Mouse (Mus musculus) midbrain, embryonic 11.5 days (tissue): ENCODE measurements at regions not wholly inside any gene's neighbourhood (a gene's known extent, or its start where the extent isn't known, plus 50 kb on each side); places are given as distances from the start of the nearest gene placed in this dataset.
"Not testable (repeated sequence)": the region's sequence is repeated elsewhere in the genome, so short reads cannot be mapped to it uniquely, and the experiment has no call there.

ENCODE experiments used
- ATAC-seq: fragments of 200-750 bp; cut with Nextera tagmentation; 2 replicates; pipeline ENCODE4 v1.8.0; 2017; ENCODE audit warnings: moderate TSS enrichment, moderate library complexity; ENCODE audit not compliant: low FRiP score
- DNase-seq: peaks from one replicate; pipeline ENCODE4 v3.0.0; 2015; ENCODE audit warnings: low spot score; ENCODE audit errors: missing footprints
- H3K27ac ChIP-seq: fragments of 300-500 bp; sonication (generic); 2 replicates; pipeline ENCODE4 v1.5.1; 2014; ENCODE audit warnings: low read depth, low read length
- H3K27me3 ChIP-seq: fragments of 300-500 bp; sonication (generic); 2 replicates; pipeline ENCODE4 v1.6.1; 2014; ENCODE audit warnings: mild to moderate bottlenecking, low read length, moderate library complexity, mixed read lengths; ENCODE audit not compliant: control insufficient read depth, insufficient read depth
- H3K36me3 ChIP-seq: fragments of 300-500 bp; sonication (generic); 2 replicates; pipeline ENCODE4 v1.6.1; 2014; ENCODE audit warnings: mild to moderate bottlenecking, low read length, moderate library complexity, mixed read lengths; ENCODE audit not compliant: control insufficient read depth, insufficient read depth
- H3K4me1 ChIP-seq: fragments of 300-500 bp; sonication (generic); 2 replicates; pipeline ENCODE4 v1.6.1; 2014; ENCODE audit warnings: low read length; ENCODE audit not compliant: control insufficient read depth, insufficient read depth
- H3K4me2 ChIP-seq: fragments of 300-500 bp; sonication (generic); 2 replicates; pipeline ENCODE4 v1.6.1; 2014; ENCODE audit warnings: mild to moderate bottlenecking, moderate library complexity
- H3K4me3 ChIP-seq: fragments of 300-500 bp; sonication (generic); 2 replicates; pipeline ENCODE4 v1.5.1; 2014; ENCODE audit warnings: low read depth, low read length
- H3K9ac ChIP-seq: fragments of 300-500 bp; sonication (generic); 2 replicates; pipeline ENCODE4 v1.6.1; 2014; ENCODE audit warnings: low read length
- H3K9me3 ChIP-seq: fragments of 300-500 bp; sonication (generic); 2 replicates; pipeline ENCODE4 v1.6.1; 2016; ENCODE audit warnings: low read length; ENCODE audit not compliant: control insufficient read depth
- WGBS: fragments of 180-500 bp; shearing (Covaris S2); extraction: QIAGEN DNeasy Blood & Tissue Kit; methylation state at CpG from one replicate; pipeline ENCODE4 v1.1.7; 2014; 5-methylcytosine and 5-hydroxymethylcytosine counted together

DNA sequence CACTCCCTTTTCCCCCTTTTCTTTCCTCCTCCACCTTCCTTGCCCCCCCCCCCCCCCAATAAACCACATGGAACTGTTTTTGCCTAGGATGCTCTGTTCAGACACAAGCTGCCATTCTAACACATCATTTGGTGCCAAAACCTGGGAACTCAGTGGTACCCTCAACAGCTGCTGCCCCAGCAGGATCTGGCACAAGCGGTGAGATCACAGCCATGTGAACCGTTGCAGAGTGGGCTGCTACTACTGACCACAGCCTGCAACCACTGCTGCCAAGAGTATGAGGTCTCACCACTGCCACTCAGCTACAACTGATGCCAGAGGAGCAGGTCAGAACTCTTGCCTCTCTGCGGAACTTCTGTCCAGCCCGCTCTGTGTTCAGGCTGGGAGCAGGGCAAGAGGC, 206.2 kb downstream of the Pcsk1 start:
- 91% methylated on average over 4 of the region's 4 CpGs for WGBS
- no peak for ATAC-seq

DNA sequence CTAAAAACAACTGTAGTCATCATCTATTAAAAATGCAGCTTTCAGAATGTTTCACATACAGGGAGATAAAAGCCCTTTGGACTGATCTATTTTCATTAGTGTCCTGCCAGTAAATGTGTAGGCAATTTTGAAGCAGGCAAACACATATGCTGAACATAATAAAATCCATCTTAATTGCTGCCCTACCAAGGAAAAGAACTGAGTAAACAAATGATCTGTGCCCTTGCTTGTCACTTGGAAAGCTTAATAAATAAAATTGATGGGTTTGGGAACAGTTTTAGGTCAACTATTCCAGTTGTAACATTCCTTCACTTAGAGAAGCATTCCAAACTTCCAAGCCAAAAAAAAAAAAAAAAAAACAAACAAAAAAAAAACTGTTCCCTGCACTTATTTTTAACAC, 230.2 kb downstream of the Pcsk1 start:
- Histone ChIP-seq H3K4me1 (no peaks in the 10 kb centered on the region), H3K9ac (no peak overlapping the region), H3K4me3 (no peak overlapping the region), H3K27ac (no peak overlapping the region), H3K27me3 (no peaks in the 10 kb centered on the region), H3K4me2 (no peak overlapping the region), H3K9me3 (no peaks in the 10 kb centered on the region), H3K36me3 (no peaks in the 10 kb centered on the region)
- no peak for ATAC-seq
- no peak for DNase-seq

More for the DNA sequence above, 206.2 kb downstream of the Pcsk1 start:
- Histone ChIP-seq H3K4me2 (no peak overlapping the region), H3K36me3 (no peaks in the 10 kb centered on the region), H3K4me3 (no peak overlapping the region), H3K27ac (no peak overlapping the region), H3K27me3 (no peaks in the 10 kb centered on the region), H3K9me3 (no peaks in the 10 kb centered on the region), H3K9ac (no peak overlapping the region), H3K4me1 (no peaks in the 10 kb centered on the region)
- no peak for DNase-seq

DNA sequence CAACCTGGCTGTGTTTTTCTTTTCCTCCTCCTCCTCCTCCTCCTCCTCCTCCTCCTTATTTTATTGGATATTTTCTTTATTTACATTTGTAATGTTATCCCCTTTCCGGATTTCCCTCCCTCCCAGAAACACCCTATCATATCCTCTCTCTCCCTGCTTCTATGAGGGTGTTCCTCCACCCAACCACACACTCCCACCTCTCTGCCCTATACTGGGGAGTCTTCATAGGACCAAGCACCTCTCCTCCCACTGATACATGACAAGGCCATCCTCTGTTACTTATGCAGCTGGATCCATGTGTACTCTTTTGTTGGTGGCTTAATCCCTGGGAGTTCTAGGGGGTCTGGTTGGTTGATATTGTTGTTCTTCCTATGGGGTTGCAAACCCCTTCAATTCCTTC, 230.6 kb downstream of the Pcsk1 start:
- 67% methylated on average over 1 of the region's 1 CpGs for WGBS
- no peak for ATAC-seq
- no peaks in the 10 kb centered on the region for H3K36me3 ChIP-seq

DNA sequence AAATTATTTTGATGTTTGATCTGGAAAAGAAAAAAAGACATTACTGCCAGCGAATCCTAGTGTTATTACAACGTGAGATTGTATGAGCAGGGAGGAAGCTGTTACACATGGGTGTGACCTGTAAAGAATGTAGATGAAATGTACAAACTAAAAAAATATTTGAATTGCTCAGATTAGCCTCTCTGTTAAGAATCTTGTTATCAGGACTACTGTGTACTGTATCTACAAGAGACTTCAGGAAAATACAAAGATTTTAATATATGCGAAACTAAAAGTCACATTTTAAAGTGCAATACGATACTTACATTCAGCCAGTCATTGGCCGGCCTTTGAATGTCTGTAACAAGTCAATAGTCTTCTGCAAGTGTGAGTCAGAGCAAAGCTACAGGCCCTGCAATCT, 247.4 kb downstream of the Pcsk1 start:
- WGBS: 94% methylated on average over 5 of the region's 5 CpGs
- Histone ChIP-seq H3K4me3 (no peak overlapping the region), H3K9ac (no peak overlapping the region), H3K9me3 (no peaks in the 10 kb centered on the region), H3K27ac (no peak overlapping the region), H3K4me2 (no peak overlapping the region), H3K4me1 (no peaks in the 10 kb centered on the region), H3K36me3 (no peaks in the 10 kb centered on the region), H3K27me3 (no peaks in the 10 kb centered on the region)
- DNase-seq (no peak), ATAC-seq (no peak)

More for the DNA sequence above, 230.6 kb downstream of the Pcsk1 start:
- H3K27ac ChIP-seq: no peak overlapping the region
- no peaks in the 10 kb centered on the region for H3K4me1 ChIP-seq
- H3K27me3 ChIP-seq: no peaks in the 10 kb centered on the region
- no peak overlapping the region for H3K4me2 ChIP-seq
- H3K9ac ChIP-seq: no peak overlapping the region
- no peaks in the 10 kb centered on the region for H3K9me3 ChIP-seq
- no peak overlapping the region for H3K4me3 ChIP-seq
- DNase-seq: no peak

DNA sequence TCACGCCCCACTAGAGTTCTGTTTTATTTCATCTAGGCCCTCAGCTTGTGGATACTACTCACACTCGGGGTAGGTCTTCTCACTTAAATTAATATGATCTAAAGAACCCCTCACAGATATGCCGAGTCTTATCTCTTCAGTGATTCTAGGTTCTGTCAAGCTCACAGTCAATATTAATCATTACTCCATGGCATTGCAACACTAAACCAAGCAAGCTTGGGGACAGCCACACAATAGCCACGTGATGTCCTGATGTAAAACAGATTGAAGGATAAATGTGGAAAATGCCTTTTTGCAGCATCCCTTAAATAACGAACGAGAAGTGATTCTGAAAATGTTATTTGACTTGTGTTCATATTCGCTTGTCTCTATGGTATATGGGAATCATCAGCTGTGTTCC, 253.8 kb downstream of the Pcsk1 start:
- DNase-seq: no peak
- Histone ChIP-seq H3K4me3 (no peak overlapping the region), H3K4me2 (no peak overlapping the region), H3K36me3 (no peaks in the 10 kb centered on the region), H3K4me1 (no peaks in the 10 kb centered on the region), H3K9me3 (no peaks in the 10 kb centered on the region), H3K27ac (no peak overlapping the region), H3K27me3 (no peaks in the 10 kb centered on the region), H3K9ac (no peak overlapping the region)
- ATAC-seq: no peak
- whole genome bisulfite sequencing: 84% methylated on average over 7 of the region's 7 CpGs

DNA sequence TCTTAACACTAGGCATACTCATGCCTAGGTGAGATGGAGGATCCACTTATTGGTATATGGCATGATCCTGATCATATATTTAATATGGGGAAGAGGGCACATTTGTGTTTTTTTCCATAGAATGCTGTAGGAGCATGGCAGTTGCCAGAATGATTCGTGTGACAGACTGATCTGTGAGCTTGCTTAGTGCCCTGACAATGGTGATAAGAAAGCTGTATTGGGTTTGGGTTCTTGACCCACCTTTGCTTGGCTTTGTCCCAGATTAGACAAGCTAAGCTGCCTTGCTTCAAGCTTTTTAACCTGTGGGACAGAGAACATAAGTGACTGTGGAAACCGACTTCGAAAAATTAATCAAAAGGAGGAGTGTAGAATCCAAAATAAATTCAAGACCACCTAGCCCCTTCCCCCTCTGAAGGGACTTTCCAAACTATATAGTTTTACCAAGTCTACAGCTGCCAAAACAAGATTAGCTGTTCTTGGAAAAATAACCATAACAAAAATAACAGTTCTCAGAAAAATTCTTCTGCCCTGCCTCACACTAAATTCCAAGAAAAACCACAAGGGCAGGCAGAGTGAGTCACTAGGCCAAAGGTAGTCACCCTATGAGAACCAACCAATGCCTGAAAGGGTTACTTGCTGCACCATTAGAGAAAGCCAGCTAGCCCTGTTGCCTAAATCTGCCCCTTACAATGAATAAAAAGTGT, 277.2 kb downstream of the Pcsk1 start:
- no peak overlapping the region for H3K27ac ChIP-seq
- H3K36me3 ChIP-seq: no peaks in the 10 kb centered on the region
- H3K9me3 ChIP-seq: no peaks in the 10 kb centered on the region
- no peak overlapping the region for H3K9ac ChIP-seq
- no peak overlapping the region for H3K4me2 ChIP-seq
- DNase-seq (no peak), ATAC-seq (no peak)
- no peaks in the 10 kb centered on the region for H3K27me3 ChIP-seq
- H3K4me3 ChIP-seq: no peak overlapping the region
- H3K4me1 ChIP-seq: no peaks in the 10 kb centered on the region
- WGBS: 83% methylated on average over 3 of the region's 3 CpGs

DNA sequence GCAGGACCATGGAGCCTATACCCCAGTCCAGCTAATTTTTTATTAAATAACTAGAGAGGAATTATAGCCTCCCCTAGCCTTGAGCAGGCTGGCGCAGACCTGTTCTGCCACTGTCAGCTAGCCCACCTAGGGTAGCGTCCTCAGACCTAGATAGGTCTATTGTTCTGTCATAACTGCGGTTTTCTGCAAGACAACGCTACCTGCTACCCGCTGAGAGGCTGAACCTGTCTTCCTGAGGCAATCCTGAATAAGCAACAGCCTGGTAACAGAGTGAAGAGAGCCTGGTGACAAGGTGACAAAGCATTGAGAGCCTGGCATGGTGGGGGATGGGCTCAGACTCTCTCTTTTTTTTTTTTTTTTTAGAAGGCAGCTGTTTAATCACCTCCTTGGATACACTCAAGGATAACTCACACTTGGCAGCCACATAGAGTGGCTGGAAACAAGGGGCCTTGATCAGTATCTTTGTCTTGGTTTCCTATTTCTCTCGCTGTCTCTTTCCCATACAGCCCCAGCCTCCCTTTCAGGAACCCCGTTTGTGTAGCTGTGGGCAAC, 278.7 kb downstream of the Pcsk1 start:
- Histone ChIP-seq H3K9me3 (no peaks in the 10 kb centered on the region), H3K27ac (no peak overlapping the region), H3K9ac (no peak overlapping the region), H3K4me2 (no peak overlapping the region), H3K27me3 (no peaks in the 10 kb centered on the region), H3K36me3 (no peaks in the 10 kb centered on the region), H3K4me3 (no peak overlapping the region), H3K4me1 (no peaks in the 10 kb centered on the region)
- ATAC-seq (no peak), DNase-seq (no peak)
- WGBS: 74% methylated on average over 7 of the region's 7 CpGs

DNA sequence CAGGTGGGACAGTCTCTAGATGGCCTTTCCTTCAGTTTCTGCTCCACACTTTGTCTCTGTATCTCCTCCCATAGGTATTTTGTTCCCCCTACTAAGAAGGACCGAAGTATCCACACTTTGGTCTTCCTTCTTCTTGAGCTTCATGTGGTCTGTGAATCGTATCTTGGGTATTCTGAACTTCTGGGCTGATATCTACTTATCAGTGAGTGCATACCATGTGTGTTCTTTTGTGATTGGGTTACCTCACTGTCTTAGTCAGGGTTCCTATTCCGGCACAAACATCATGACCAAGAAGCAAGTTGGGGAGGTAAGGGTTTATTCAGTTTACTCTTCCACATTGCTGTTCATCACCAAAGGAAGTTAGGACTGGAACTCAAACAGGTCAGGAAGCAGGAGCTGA, 287.5 kb downstream of the Pcsk1 start:
- not testable (repeated sequence) for H3K4me3 ChIP-seq, ATAC-seq, DNase-seq, H3K4me1 ChIP-seq, H3K27ac ChIP-seq, H3K4me2 ChIP-seq, H3K27me3 ChIP-seq, H3K9ac ChIP-seq, H3K9me3 ChIP-seq, H3K36me3 ChIP-seq
- WGBS: 90% methylated on average over 3 of the region's 3 CpGs

DNA sequence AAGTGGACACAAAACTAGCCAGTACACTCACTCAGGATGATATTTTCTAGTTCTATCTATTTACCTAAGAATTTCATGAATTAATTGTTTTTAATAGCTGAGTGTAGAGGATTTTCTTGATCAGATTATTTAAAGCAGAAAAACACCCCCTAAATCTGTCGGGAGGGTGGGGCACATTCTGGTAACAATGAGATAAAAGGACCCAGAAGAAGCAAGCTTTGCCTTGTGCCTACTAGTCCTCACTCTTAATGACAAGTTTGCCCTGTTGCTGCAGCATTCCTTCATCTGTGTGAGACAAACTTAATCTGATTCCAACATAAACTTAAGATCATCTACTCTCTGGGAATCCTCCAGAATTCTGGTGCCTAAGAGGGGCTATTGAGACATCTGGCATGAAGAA, 288.1 kb downstream of the Pcsk1 start:
- H3K4me2 ChIP-seq: no peak overlapping the region
- H3K36me3 ChIP-seq: no peaks in the 10 kb centered on the region
- no peak overlapping the region for H3K27ac ChIP-seq
- DNase-seq (no peak), ATAC-seq (no peak)
- H3K27me3 ChIP-seq: no peaks in the 10 kb centered on the region
- H3K4me1 ChIP-seq: no peaks in the 10 kb centered on the region
- no peaks in the 10 kb centered on the region for H3K9me3 ChIP-seq
- no peak overlapping the region for H3K4me3 ChIP-seq
- no peak overlapping the region for H3K9ac ChIP-seq
- 76% methylated on average over 1 of the region's 1 CpGs for WGBS
